Mouse (Mus musculus) megakaryocyte, embryonic 14.5 days (primary cell): ENCODE measurements at regions not wholly inside any gene's neighbourhood (a gene's known extent, or its start where the extent isn't known, plus 50 kb on each side); places are given as distances from the start of the nearest gene placed in this dataset.

Experiments
- FLI1 ChIP-seq: IDR thresholded peaks from 2 replicates; pipeline ENCODE4 v1.6.1; 2012; ENCODE audit warnings: low read length, inconsistent platforms, mixed read lengths
- GATA1 ChIP-seq: IDR thresholded peaks from 3 replicates; pipeline ENCODE4 v1.6.1; 2012; ENCODE audit warnings: mixed read lengths, low read length, inconsistent platforms, borderline replicate concordance

DNA sequence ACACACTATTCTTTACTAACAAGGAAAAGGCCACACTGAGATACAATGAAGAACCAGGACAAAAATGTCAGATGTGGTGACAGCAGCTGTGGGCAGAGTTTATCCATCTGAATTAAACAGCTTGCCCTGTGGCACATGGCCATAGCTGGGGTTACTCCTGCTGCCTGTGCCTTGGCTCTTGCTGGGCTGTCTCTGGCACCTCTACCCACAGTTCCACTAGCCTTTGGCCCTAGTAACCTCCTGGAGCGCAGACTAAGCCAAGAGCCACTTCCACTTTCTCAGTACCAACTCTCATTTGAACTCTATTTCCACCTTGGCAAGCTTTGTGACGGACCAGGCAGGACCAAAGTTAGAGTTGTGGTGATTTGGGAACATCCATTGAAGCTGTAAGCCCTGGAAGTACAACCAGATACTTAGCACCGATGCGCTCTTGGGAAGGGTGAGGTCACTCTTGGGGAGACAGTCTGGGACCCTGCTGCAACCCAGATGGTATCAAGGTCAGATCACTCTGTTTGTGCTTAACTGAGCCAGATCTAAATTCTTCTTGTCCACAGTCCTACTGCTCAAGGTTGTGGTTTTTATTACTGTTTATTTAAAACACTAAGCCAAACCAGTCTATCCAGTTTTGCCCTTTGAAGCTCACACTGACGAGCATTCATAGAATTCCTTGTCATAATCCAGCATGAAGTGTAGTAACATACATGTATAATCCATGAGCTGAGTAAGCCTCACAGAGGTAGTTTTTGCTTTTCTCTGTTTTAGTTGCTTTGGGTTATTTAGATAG, 216.7 kb downstream of the Gpd2 start:
- TF ChIP-seq GATA1: no peak
- no peak for TF ChIP-seq FLI1
